Mouse (Mus musculus) left cerebral cortex, postnatal 25 days (tissue): ENCODE results near the gene Gstt4. TPM values are rescaled to one million over a fixed set of nuclear protein-coding genes. Genes with fewer than 3 reads are reported as not detected.
"Not testable (repeated sequence)": the region's sequence is repeated elsewhere in the genome, so short reads cannot be mapped to it uniquely, and the experiment has no call there.

Experiments
- DNase-seq, 2 experiments: peaks; one replicate each; pipeline ENCODE4 v3.0.0; 2022; ENCODE audit warnings: low spot score in 2 of 2, mixed read lengths in 1 of 2
- intact Hi-C: fragments of 180-260 bp; cut with DNase I; formaldehyde crosslinking; loops from one replicate; pipeline ENCODE4 v1.15.1; 2025
- total RNA-seq, 2 experiments: library from RNA; stranded (reverse); gene quantifications; 2 replicates each; pipeline ENCODE4 v1.2.3; 2021

Gstt4 gene
- total RNA-seq = not detected

DNA sequence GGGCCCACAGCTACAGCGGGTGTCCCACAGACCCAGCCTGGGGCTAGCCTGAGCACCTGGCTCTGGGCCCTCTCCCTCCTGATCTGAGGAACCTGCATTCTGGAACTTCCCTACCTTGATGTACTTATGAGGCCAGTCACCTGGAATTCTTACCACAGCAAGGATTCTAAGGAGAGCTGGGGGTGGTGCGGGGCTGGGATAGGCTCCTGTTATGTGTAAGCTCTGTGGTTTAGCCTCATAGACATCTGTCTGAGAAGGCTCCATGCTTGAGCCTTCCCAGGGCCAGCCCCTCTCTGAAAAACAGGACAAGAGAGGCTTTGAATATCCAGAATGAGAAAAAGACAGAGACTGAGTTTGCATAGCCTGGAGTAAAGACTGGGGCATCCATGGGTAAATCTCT lies at the start of gene Gstt4:
Gene Gstt4 (minus strand): TSS at position 101 of the 400 bp plus-strand sequence.
- intact Hi-C loops = no loop called here
- no peak for DNase-seq

DNA sequence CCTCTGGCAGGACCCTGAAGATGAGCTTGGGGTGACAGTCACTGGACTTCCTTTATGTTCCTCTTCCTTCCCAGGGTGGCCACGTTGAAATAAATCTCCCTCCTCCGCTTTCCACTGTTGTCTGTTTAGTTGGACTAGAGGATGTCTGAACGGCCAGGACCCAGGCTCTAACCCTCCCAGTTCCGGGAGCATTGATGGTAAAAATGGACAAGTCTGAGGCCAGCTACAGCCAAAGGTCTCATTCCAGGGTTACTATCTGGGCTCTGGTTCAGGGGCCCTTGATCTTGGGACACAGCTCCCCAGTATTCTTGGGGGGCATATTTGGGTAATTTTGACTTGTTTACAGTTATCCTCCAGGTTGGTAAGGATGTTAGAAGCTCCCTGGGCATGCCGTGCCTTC lies 39.2 kb upstream of the Gstt4 start:
- no peak for DNase-seq
- intact Hi-C loops = no loop called here

DNA sequence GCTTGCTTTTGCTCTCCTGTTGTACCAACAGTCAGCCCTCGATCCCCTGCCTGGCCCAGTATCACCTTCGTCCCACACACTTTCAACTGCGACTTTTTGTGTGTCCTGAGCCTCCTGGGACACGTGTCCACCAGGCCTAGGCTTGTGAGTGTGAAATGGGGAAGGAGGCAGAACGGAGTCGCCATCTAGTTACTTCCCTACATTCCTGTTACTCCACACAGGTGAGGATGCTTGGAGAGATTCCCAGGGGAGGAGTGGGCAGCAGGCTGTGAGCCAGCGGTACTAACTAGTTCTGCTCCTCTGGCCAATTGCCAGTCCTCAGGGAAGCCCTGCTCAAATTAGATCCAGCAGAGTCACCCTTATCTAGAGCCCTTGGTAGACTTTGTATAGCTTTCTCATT lies 38.4 kb upstream of the Gstt4 start:
- no peak for DNase-seq
- intact Hi-C loops = no loop called here

DNA sequence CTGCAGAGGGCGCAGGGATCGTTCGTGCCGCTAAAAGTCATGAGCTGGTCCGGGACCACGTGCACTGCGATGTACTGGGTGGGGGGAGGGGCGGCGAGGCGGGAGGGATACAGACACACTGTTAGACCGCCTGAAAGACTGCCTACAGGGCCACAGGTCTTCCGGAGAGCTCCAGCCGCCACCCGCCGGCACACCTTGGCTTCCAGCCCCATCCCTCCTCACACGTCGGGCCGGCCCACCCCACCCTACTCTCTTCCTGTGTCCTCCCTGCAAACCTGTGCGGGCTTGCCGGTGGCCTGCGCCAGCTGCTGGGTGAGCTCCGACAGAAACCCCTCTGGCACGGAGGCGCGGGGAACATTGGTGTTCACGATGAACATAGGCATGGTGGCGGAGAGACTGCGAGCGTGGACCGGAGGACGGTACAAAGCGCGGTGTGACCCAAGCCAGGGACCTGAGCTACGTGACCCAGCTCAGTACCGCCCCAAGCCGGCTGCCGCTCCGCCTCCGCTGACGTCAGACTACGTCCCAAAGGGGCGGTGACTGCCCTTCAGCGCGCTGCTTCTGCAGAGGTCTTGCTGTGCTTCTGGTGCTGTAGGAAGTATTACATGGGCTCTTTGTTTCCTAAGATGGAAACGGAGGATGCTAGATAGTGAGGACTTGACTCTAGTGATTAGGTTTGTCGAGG lies 37.6 kb upstream of the Gstt4 start, which contains the start of gene Mif:
Gene Mif (minus strand): TSS at position 455 of the 685 bp plus-strand sequence.
- intact Hi-C loops = loop anchor here (2.0 kb wide), 1 partner anchor 341 kb away; no protein-coding TSS in a partner anchor
- peak; percentile 86 to 89 for DNase-seq

DNA sequence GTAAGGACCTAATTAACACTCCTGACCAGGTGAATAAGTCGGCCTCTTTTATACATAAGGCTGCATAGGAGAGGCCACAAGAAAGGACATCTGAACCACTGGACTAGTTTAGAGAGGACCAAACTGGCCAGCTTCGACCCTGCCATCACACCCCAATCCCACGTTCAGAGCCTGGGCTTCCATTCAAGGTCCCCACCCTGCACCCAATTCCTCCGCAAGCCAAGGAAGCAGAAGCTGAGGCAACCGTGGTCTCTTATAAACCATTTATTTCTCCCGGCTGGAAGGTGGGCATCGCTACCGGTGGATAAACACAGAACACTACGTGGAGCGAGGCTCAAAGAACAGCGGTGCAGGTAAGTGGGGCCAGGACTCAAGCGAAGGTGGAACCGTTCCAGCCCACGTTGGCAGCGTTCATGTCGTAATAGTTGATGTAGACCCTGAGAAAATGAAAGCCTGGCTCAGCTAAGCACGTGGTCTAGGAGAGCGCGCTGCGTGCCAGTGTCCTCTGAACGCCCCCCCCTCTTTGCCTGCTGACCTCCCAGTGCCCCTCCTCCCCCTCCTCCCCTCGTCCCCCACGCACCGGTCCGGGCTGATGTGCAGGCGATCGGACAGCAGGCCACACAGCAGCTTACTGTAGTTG lies 36.9 kb upstream of the Gstt4 start:
- intact Hi-C loops = loop anchor here (2.0 kb wide), 1 partner anchor 340 kb away; no protein-coding TSS in a partner anchor
- peak in 1 of 2 experiments; percentile 49 for DNase-seq

DNA sequence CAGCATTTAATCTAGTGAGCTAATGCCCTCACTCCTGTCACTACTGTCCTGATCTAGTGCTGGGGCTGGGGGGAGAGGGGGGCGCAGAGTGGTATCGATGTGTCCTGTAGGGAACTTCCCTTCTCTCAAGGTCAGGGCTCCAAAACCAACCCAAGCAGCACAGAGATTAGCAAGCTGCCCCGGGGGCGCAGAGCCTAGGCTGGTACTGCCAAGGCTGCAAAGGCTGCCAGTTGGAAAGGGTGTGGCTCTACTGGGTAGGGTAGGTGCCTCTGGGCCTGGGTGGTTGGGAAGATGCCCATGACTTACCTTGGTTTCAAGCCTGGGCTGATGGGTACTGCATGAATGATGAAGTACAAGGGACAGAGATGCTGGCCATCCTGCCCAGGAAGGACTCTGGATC lies 35.3 kb upstream of the Gstt4 start:
- DNase-seq = no peak
- intact Hi-C loops = no loop called here

DNA sequence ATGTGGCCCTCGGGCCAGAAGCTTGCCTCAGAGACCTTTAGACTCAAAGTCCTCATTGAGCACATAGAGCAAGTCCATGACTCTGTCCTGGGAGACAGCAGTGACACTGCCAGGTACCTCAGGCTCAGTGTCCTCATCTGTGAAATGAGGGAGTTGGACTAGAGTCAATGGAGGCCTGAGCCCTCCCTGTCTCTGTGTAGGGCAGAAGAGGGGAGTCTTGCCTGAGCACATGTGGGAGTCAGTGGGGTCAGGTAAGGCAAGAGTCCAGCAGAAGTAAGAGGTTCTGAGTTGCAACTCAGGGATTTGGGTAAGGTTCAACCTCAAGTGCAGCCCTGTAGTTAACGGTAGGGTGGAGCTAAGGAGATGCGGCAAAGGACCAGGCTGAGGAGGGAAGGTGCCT lies 34.6 kb upstream of the Gstt4 start:
- no peak for DNase-seq
- intact Hi-C loops = no loop called here

DNA sequence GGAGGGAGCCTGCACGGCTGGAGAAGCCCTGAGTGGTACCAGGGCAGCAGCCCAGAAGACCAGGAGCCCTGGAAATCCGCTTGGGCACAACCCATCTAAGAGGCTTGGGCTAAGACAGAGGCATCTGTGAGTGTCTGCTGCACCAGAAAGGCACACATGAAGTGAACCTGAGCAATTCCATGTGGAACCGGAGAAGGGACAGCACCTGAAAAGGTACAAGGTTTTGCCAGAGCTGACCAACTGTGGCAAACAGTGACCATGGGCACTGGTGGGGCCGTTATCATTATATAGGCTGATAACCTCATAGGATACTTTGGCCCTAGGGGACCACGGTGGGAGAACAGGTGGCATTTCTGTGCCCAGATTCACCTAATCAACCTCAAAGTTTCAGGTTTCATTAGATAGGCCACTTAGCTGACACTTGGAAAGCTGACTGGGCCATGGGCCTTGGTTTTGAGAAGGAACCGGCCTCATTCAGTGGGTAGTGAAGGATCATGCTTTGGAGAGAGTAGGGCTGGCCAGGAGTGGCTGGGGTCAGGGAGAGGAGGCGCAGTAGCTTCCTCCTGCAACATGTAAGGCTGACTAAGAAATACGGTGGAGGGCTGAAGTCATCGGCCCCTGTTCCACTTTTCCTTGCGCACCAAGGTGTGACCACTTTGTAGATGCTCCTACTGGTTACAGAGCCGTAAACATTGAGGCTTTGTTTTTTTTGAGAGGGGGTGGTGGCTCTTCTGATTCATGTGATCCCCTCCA lies 34.0 kb upstream of the Gstt4 start:
- intact Hi-C loops = no loop called here
- no peak for DNase-seq

DNA sequence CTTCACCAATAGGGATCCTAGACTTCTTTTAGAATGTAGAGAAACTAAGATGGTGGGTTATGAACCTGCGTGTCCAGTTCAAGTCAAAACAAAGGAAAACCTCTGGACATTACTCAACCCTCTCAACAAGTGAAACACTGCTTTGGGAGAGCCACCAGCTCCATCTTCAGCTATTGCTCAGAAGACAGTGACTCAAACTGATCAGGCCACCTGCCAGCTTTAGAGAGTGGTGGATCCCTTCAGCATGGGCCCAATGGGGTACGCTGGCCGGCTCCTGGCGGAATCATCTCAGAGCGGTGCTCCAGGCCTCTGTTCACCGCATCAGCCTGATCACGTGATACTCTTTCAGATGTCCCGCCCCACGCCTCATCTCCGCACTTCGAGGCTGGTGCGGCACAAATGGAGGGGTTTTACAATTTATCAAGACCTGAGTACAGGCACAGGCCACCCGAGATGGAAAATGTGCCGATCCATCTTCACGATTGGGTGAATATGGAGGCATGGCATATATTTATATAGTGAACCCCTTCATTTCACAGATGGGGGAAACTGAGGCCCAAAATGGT lies 33.2 kb upstream of the Gstt4 start:
- DNase-seq = peak in 1 of 2 experiments; percentile 51
- intact Hi-C loops = no loop called here

DNA sequence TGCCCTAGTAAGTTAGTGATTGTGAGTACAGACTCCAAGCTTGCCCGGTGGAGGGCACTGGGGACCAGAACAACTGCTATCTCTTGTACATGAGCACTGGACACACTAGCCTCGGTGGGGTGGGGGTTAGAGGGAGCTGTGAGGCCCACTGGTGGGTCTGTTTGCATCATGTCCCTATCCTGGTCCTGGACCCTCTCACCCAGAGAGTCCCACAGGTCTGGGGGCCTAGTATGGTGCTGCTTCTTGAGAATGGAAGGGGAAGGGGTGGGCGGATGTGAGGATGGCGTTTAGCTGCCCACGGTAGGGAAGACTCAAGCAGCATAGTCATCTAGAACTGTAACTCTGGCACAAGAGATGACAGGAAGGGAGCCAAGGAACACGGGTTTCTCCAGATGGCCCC lies 32.4 kb upstream of the Gstt4 start:
- no peak for DNase-seq
- intact Hi-C loops = loop anchor here (5.0 kb wide), 3 partner anchors 92 to 267 kb away; partner anchors contain the start of genes Cabin1 and Ggt5

DNA sequence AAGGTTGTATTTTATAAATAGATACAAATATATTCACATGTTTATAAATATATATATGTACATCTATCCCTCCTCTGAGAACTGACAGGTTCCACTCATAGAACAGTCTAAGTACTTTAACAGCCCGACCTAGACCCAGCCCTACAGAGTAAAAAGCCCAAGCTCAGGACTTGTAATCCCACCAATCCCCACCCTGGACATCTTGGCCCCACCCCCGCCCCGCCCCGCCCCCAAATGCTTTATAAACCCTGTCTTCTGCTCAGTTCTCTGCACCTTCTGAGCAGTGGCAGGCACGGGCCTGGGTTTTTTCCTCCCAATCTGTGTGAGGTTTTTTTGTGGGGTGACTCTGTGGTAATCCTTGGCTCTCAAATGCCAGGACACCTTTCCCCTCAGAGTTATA lies 31.8 kb upstream of the Gstt4 start:
- intact Hi-C loops = loop anchor here (5.0 kb wide), 3 partner anchors 92 to 267 kb away; partner anchors contain the start of genes Cabin1 and Ggt5

DNA sequence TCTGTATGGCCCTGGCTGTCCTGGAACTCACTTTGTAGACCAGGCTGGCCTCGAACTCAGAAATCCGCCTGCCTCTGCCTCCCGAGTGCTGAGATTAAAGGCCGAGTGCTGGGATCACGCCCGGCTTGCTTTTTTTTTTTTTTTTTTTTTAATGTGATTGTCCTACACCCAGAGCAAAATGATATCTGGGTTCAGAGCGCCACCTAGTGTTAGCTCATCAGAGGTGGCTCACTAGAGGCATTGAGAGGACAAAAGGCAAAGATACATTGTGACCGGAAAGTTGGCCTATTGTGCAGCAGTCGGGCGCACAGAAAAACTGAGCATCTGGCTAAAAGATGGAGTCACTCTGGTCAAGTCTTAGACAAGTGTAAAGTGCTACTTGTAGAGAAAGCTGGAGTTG lies 31.1 kb upstream of the Gstt4 start:
- DNase-seq = peak; percentile 82 to 89
- intact Hi-C loops = loop anchor here (1.0 to 5.0 kb wide), 4 partner anchors 91 to 266 kb away; partner anchors contain the start of genes Cabin1 and Ggt5

More for the DNA sequence above, 31.8 kb upstream of the Gstt4 start:
- DNase-seq = no peak

DNA sequence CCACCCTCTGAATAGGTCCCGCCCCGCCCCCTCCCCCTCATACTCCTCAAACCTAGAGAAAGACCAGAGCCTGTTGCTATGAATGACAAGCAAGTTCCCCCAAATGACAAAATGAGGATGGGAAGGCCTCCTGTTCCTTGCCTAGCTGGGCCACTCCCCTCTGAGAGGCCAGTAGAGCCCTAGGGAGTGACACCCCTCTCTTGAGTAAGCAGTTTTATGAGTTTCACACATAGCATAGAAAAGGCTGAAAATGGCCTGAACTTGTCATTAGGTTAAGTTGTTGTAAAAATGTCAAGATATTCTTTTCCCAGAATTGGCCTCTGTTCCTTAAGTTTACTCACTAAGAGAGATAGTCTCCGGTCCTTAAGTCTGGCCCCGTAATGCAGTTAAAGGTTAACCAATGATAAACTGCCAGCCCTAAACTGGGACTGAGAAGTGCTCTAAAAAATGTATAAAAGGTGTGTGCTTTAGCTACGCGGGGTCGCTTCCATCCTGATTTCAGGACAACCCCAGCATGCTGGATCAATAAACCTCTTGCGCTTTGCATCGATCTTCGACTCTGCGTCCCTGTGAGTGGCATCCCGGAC lies 30.3 kb upstream of the Gstt4 start:
- intact Hi-C loops = loop anchor here (1.0 to 5.0 kb wide), 4 partner anchors 90 to 265 kb away; partner anchors contain the start of genes Cabin1 and Ggt5
- no peak for DNase-seq

DNA sequence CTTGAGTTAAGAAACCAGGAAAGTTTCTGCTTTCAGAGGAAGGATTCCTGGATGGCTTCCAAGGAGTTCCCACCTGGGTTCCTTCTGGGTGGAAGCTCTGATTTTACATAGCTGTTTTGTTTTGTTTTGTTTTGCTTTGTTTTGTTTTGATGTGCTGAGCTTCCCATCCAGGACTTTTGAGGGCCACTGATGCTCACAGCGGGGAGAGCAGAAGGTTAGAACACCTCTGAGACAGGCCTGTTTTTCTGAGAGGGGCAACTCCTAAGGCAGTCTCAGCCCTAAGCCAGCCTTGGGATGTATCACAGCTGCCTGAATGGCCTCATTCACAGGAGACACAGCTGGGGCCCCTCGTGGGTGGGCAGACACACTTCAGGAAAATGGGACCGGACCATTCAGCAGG lies 29.3 kb upstream of the Gstt4 start:
- intact Hi-C loops = loop anchor here (5.0 kb wide), 3 partner anchors 89 to 264 kb away; partner anchors contain the start of genes Cabin1 and Ggt5

DNA sequence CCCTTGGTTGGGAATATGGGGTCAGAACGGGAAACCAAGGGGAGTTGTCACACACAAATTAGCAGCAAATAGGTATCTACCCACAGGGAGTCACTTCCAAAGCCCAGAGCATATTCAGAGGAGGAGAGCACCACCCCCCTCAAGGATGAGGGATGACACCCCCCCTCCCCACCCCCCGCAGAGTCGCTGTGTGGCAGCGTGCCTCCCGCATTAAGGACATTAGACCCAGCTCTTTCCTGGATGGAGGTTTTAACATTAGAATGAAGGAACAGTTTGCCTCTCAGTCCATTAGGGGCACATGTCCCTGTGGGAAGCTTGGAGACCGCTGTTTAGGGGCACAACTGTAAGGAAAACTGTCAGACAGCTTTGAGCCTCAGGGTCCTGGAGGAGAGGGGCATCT lies 28.7 kb upstream of the Gstt4 start:
- DNase-seq = no peak
- intact Hi-C loops = loop anchor here (5.0 kb wide), 3 partner anchors 89 to 264 kb away; partner anchors contain the start of genes Cabin1 and Ggt5

More for the DNA sequence above, 29.3 kb upstream of the Gstt4 start:
- DNase-seq = no peak

DNA sequence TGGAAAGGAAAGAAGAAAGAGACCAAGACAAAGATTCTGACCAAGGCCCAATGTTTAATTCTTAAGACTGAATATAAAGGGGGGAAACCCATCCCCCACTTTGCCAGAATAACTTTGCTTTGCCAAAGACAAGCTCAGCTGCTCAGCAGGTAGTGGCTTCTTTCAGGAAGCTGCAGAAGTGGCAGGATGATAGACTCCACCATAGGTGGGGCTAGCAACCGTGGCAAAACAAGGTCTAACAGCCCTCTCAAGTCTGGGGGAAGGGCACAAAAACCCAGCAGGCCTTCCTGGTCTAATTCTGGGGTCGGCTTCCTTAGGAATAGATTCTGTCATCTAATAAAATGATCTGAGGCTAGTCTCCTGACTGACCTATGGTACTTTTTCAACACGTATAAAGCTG lies 26.0 kb upstream of the Gstt4 start:
- intact Hi-C loops = no loop called here
- DNase-seq = no peak

DNA sequence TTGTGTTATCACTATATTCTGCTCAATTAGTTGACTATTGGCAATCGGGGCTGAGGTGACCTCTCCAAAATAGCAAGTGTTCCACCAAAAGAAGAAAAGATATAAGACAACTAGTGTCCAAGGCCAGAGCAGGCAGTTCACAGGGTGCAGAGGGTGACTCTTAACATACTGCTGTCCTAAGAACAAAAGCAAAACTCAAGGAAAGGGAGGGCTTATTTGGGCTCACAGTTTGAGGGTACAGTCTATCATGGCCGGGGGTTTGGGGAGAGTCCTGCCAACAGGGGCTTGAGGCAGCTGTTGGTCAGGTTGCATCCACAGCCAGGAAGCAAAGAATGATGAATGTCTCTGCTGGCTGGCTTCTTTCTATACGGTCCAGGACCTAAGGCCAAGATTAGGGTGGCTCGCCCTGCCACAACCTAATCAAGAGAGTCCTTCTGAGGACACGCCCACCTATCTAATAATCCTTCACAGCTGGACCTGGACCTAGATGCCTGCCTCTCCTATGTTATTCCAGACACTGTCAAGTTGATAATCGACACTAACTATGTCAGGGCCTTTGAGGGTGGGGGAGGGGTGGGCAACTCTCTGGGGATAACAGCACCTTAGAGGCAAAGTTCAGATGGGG lies 23.1 kb upstream of the Gstt4 start:
- DNase-seq = no peak
- intact Hi-C loops = no loop called here

DNA sequence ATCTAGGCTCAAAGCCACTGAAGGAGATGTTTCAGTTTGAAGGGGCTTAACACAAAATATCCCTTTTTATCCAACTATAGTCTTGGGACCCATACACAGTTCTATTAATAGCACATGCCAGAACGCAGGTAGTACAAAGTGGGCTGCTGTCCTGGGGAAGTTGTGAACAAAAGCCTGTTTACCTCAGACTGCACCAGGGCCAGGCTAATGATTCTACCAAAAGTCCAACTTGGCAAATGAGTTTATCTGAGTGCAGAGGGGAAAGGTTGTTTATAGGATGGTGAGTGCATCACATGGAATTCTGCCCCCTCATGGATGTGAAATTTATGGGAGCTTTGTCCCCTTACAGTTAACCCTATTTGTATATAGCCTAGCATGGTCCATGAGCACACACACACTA lies 22.5 kb upstream of the Gstt4 start:
- intact Hi-C loops = no loop called here

DNA sequence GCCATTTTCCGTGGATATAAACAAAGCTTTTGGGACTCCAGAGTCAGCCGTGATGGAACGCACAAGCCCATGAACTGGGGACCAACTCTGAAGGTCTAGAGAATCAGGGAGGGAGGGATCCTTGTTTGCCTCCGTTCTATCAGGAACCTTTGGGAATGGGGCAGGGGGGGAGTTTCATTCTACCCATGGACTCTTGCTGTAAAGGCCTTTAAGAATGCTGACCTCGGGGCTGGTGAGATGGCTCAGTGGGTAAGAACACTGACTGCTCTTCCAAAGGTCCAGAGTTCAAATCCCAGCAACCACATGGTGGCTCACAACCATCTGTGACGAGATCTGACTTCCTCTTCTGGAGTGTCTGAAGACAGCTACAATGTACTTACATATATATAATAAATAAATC lies 21.6 kb upstream of the Gstt4 start:
- DNase-seq, intact Hi-C loops: not testable (repeated sequence)

More for the DNA sequence above, 22.5 kb upstream of the Gstt4 start:
- no peak for DNase-seq
